Mouse (Mus musculus) CD8-positive naive resting alpha-beta T cell, adult 2 months (primary cell): ENCODE measurements around the gene Cirbp.
A peak's percentile ranks its signal among the peaks of the same experiment; 100 is the strongest.

Source experiments
- DNase-seq, 2 experiments: peaks; one replicate each; pipeline ENCODE4 v3.0.0; 2022; ENCODE audit warnings: low read depth in 2 of 2, low spot score in 2 of 2

Gene Cirbp

DNA sequence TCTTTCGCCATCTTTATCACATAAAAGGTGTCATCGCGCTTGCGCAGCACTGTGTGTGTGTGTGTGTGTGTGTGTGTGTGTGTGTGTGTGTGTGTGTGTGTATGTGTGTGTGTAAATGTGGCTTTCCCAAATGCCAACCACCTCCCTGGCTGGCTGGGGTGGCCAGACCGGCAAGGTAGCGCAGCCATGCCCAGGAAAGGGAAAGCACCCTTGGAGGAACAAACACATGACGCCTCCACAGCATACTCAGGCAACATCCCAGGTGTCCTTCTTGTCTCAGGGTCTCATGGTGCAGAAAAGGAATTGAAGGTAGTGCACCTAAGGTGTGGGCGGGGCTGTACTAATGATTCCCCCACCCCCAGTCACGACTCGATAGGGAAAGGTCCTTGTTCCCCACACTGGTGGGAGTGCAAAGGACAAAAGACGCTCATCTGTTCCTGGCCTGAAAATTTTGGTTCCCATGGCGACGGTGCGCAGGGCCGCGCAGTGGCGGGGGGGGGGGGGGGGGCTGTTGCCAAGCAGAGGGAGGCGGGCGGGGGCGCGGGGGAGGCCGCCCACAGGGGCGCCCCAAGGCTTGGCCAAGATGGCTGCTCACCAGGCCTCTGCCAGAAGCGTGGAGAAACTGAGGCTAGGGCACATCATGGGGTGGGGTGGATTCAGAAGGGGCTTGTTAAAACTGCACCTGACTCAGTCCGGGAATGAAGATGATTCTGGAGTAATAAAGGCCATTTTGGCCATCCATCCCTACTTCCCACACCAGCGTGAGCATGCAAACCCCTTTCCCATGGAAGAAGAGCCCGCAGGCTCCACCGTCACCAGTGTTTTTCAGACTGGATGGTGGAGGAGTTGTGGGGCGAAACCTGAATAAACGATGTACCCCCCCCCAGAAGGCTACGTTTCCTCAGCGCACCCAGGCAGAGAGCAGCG, 27.9 kb upstream of the Cirbp start:
- peak in 1 of 2 experiments; percentile 37 for DNase-seq

DNA sequence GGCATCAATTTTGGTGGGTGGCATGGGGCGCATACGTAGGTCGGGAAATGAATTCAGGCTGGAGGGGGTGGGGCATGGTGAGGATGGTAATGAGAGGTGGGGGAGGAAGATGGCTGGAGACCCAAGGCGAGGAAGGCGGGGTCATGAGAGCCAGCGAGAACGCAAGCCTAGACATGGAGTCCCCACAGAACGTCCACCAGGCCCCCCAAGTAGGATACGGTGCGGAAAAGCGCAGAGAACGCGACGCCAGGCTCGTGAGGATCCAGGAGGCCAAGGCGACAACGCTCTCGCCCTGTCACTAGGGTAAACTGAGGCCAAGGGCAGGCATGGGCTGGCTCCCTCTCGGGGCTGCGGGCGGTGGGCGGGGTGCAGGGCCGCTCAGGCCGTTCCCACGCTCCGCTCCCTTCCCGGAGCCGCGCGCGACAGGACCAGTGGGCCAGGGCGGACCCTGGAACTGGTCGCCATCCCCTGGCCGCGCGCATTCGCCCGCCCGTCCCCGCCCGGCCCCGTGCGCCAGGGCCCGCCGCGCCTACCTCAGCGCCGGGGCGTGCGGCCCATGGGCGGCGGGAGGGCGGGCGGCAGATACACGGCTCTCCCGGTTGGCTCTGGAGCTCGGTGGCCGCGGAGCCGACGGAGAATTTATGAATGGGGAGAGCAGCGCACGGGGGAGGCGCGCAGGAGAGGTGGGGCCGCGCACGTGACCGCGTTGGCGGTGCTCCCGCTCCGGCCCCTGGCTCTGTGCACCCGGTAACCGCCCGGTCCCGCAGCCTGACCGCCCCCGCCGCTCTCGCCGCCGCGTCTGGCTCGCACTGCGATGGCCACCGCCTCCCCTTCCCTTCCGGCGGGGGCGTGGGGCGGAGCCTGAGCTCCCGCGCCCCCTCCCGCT, 27.0 kb upstream of the Cirbp start, which contains the start of gene Atp5d:
Gene Atp5d, plus strand, starts transcription at position 80 of the 886 bp plus-strand sequence.
- DNase-seq: peak in 1 of 2 experiments; percentile 21

DNA sequence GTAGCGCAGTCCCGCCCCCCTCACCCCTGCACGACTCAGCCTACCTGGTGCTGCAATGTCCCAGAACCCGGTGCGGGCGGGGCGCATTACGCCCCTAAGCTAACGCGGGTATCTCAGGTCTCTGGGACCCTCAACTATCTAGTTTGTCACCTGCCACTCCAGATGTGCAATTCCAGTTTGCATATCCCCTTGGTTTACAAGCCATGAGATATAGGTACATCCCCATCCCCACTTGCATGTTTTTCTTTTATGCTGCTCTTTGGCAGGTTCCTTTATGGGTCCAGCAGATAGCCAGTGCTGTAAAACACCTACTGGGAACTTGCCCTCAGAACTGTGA, 26.4 kb upstream of the Cirbp start:
- DNase-seq: no peak

DNA sequence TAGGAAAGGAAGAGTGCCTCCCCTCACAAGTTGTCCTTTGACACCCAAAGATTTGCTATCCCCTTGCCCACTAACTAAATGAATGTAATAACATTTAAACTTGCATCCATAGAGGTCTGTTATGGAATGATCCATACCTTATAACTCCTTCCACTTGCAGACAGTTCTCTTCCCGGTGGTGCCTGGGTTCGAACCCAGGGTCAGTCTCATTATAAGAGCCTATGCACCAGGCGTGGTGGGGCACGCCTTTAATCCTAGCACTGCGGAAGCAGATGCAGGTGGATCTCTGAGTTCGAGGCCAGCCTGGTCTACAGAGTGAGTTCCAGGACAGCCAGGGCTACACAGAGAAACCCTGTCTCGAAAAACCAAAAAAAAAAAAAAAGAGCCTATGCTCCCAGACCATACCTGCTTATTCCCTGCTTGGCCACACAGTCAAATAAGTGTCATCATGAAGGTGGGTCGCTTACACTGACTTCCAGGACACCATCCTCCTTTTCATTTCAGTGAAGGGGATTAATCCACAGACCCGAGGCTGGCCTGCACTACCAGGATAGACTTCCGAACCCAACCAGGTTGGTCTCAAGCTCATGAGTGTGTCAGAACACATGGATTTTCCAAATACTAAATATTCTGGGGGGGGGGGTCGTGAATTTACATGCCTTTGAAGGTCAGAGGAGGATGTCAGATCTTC, 25.7 kb upstream of the Cirbp start:
- no peak for DNase-seq

DNA sequence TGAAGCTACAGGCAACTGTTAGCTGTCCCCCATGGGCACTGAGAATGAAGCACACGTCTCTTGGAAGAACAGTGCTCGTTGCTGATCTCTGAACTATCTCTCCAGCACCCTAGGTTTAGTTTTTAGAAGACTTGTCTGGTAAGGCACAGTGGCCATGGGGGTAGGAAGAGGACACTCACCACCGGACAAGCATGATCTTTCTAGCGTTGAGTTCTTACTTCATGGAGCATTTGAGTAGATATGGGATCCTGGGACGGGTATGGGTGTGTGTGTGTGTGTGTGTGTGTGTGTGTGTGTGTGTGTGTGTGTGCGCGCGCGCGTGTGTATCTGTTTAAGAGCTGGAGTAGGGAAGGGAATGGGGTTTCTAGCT, 25.1 kb upstream of the Cirbp start, which contains the start of gene Cbarp:
Gene Cbarp, minus strand, starts transcription at position 170 of the 370 bp plus-strand sequence.
- DNase-seq: no peak

DNA sequence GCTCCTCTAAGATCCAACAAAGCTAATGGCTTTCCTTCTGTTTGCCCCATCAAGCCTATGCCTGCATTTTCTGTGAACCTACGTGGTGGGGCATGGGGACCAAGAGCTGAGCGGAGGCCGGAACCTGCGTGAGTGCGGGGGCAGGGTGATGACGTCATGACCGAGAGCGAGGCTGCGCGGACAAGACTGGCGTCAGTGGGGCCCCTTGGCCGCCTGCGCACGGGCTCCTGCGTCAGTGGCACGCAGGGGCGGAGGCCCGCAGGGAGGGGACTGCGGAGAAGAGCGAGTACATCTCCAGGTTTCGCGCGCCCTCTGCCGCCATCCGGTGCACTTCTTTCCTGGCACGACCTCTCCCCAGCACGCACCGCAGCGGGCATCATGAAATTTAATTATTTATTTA, 24.5 kb upstream of the Cirbp start:
- DNase-seq: peak; percentile 97

DNA sequence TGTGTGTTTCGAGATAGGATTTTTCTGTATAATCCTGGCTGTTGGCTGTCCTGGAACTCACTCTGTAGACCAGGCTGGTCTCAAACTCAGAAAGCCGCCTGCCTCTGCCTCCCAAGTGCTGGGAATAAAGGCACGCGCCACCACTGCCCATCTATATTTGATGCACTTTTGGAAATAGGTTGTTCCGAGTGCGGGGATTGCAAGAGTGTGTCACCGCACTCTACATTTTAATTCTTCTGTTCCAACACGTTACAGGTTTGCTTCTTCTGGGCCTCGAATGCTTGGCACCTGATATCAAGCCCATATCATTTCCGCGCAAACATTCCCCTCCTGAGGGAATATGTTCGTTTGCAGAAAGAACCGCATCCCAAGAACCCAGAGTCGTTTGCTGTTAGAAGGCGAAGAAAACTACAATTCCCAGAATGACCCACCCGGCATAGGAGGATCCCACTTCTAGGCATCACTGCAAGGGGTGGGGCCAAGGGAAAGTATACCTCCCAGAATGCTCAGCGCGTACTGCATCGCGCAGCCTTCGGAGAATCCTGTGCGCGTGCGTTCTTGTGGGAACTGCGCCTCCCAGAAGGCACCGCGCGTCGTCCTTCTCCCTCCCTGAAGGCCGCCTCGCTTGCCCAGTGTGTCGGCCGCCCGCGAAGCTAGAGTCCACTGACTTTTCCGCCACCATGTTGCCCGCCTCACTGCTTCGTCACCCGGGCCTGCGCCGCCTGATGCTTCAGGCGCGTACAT, 23.8 kb upstream of the Cirbp start:
- peak; percentile 81 to 83 for DNase-seq

DNA sequence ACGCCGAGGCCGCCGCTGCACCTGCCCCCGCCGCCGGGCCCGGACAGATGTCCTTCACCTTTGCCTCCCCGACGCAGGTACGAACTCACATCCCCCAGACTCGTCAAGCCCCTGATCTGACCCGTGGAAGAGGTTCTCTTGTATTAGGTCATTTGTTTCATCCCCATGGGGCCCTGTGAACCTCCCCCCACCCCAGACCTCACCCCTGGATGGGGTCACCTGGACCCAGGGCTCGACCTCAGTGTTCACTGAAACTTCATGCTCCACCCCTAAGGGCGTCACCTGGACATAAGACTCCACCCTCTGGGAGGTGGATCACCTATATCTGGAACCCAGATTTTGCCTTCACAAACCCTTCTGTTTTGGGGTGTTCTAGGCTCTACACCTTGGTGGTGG, 23.3 kb upstream of the Cirbp start:
- DNase-seq: peak in 1 of 2 experiments; percentile 34

DNA sequence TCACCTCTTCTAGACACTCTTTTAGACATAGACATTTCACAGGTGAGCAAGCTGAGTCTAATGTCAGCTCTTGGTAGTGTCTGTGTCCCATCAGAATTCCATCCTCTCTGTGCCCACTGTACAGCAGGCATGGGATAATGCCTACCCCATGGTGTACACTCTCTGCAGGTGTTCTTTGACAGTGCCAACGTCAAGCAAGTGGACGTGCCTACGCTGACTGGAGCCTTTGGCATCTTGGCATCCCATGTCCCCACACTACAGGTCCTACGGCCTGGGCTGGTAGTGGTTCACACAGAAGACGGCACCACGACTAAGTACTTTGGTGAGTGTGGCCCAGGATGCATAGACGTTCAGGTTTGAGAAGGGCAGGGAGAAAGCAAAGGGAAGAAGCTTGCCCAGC, 22.1 kb upstream of the Cirbp start:
- no peak for DNase-seq

DNA sequence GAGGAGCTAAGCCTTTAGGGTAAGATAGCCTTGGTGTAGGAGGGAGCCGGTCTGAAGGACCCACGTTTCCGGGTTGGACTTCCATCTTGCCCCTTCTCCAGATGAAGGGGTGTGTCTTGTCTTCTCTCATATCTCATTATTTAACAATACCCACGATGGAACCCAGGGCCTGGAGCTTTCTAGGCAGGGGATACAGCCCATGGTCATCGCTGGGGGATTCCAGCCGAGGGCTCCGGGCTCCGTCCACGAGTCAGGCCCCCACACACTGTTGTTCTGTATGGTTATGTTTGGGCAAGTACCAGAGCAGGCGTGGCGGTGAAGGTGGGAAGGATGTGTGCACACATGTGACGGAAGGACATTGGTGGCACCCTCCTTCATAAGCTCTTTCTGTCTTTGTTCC, 21.6 kb upstream of the Cirbp start:
- DNase-seq: no peak

DNA sequence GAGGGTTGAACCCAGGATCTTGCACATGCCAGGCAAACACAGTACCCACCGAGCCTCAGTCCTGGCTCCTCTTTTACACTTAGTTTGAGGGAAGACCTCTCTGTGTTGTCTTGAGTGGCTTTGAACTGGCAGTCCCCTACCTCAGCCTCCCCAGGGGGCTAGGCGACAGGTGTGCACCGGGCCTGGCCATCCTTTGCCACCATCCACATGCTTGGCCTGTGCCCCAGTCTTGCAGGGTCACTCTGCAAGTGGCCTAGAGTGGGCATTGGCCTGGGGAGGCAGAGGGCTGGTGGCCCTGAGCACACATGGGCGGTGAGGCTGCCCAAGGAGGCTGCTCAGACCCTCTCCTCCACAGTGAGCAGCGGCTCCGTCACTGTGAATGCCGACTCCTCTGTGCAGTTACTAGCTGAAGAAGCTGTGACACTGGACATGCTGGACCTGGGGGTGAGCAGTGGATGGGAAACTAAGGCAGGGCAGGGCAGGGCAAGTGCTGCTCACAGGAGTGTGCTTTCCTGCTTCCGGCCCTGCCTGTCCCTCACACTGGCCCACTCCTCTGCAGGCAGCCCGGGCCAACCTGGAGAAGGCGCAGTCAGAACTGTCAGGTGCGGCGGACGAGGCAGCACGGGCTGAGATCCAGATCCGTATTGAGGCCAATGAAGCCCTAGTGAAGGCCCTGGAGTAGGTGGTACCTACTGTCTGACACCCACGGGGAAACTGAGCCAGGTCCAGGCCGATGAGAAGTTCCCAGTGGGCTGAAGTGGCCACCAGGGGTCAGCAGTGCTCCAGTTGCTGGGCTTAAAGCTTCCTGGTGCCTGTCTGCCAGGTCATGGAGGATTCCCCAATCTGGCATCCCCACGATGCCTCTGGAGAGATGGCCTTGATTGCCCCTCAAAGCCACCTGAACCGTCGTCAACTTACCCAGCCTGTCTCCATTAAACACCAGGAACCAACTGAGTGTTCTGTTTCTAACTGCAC, 20.6 kb upstream of the Cirbp start:
- peak; percentile 63 to 65 for DNase-seq

DNA sequence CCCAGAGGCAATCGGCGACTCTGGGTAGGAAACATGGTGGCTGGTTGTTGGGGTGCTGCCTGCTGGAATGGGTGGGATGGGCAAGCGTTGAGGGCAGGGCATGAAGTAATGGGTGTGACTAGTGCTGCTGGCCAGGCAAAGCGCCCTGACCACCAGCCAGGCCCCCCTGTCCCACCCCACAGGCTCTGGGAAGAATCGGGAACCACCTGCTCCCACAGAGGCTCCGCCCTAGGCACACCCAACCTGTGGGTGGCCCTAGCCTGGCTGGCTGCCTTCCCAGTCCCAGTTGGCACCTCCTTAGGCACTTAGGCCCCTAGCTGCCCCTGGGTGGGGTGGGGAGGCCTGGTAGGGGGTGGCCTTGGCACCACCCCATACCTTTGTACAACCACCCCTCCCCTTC, 19.9 kb upstream of the Cirbp start:
- no peak for DNase-seq

DNA sequence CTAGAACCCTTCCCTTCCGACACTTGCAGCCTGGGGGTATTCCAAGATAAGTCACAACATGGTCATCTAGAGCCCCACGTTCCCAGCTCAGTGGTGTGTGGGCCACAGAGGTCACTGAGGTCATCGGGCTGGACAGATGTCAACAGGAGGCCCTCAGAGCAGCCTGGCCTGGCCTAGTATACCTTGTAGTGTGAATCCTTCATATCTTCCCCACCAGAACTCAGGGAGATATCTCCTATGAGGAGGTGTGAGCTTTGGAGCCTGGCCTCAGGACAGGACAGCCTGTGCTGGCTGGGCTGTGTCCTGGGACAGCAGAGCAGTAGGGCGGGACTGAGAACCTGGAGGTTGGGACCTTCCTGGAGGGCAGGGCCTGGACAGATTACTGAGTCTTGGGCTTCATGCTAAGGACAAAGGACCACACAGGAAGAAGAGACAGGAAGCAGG, 19.2 kb upstream of the Cirbp start:
- DNase-seq: no peak

DNA sequence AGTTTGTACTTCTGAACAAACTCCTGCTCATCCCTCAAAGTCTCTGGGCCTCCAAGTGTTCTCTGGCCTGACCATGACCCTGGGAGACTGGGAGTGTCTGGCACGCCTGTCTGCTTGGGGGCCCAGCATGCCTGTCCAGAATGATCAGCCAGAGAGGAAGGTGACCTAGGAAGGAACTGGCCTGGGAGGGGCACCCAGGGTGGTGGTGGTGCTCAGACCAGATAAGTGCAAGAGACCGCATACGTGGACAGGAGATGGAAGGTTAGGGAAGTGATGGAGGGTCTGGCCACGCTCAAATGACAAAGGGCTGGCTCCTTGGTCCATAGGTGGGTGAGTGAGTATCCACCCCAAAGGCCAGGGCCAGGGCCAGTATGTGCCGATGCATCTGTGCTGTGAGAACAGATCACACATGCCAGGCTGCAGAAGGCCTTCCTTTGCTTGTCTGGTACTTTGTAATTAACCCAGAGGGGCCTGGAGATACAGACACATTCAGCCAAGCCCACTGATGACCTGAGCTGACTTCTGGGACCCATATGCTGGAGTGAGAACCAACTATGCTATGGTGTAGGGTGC, 18.6 kb upstream of the Cirbp start:
- no peak for DNase-seq

DNA sequence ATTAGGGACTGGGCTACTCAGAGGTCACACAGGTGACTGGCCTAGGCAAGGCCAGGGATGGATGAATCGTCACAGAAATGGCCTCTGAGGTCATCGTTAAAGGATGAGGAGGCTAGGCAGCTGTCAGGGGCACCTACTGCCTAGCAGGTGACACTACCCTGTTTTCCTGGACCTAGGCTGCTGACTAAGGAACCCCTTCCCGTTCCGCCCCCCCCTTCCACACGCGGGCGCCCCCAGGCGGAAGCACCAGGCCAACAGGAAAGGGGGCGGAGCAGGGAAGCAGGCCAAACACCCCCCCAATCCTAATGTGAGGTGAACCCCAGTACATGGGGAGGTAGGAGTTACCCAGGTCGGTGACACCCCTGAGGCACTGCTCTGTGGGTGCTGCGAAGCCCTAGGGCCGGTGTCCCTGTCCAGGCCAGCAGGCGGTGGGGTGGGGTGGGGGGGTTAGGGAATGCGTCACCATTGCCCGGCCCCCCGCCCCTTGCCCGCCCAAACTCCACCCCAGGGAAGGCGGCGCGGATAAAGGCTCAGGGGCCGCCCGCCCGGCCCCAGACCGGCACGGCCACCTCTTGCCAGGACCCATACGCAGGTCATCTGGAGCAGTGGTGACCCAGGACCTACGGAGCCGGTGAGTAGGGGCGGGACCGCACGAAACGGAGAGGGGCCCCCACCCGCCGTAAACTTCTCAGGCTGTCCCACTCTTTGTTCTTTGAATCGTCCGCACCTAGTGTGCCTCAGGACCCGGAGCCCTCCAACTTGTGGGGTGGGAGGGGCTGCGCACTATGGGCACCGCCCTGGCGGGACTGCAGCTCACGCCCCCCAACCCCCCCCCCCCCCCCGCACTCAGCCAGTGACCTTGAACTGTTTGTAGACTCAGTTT, 17.8 kb upstream of the Cirbp start, which contains the start of gene Midn:
Gene Midn, plus strand, starts transcription at position 554 of the 883 bp plus-strand sequence.
- DNase-seq: peak in 1 of 2 experiments; percentile 48

DNA sequence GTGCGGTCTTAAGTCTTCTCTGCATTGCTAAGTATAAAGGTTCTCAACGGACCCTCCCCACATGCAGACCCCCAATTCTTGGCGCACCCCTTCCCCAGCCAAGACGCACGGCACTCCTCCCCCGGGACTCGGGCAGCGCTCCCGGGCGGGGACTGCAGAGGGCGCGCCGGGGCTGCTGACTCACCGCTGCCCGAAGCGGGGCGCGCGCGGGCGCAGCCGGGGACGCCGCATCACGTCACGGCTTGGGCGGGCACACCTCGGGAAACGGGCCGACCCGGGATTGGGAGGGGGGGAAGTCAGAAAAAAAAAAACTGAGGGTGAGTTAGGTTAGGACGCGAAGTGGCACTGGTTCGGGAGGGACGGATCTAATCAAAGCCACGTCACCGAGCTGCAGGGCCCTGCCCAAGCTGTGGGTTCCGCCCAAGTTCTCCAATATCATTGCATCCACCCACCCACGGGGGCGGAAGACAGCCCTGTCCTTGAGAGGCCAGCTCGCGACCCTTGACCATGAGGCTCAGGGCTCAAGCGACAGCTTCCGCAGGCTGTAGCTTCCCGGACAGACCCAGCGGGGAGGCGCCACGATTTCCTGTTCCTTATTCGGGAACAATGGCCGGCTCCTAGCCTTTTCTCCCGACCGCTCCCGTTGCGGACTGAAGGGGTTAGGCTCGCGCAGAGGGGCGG, 17.0 kb upstream of the Cirbp start:
- peak; percentile 89 to 92 for DNase-seq
